Mouse (Mus musculus): ENCODE data around the gene Rassf4. TPM values are rescaled to one million over a fixed set of nuclear protein-coding genes. Genes with fewer than 3 reads are reported as not detected.

The Rassf4 gene
- total RNA-seq, 2 experiments from 2014 or later, result 3.3 to 3.9 TPM

Small RNA genes within 50 kb of the gene (microRNA-seq; reads per million reads assigned to microRNA genes)
- 0 to 0.20 reads per million in 2 experiments for gene Mir7043

Other genes starting within 250 kb of the Rassf4 start
- 1 to 10 TPM; 1.1 to 1.5 TPM for gene Alox5, start 212.8 kb downstream of the Rassf4 start, total RNA-seq (2021)
- not detected for gene Olfr211, start 184.9 kb downstream of the Rassf4 start, total RNA-seq (2021)
- gene Olfr212, start 167.4 kb downstream of the Rassf4 start, total RNA-seq (2021), result not detected
- not detected for gene Olfr213, start 135.5 kb downstream of the Rassf4 start, total RNA-seq (2021)
- 1 to 10 TPM; 2.6 to 3.2 TPM for gene Gm5580, start 122.8 kb downstream of the Rassf4 start, total RNA-seq (2021)
- gene Olfr214, start 119.7 kb downstream of the Rassf4 start, total RNA-seq (2021), result not detected
- gene Olfr215, start 89.8 kb downstream of the Rassf4 start, total RNA-seq (2021), result not detected
- 10 to 100 TPM; 20.5 to 24.6 TPM for gene Zfp422, start 45.0 kb downstream of the Rassf4 start, total RNA-seq (2021)
- gene Depp1, start 23.3 kb downstream of the Rassf4 start, total RNA-seq (2021), result 1 to 10 TPM; 2.4 to 3.0 TPM
- under 1 TPM; 0.72 to 0.79 TPM for gene Tmem72, start 43.0 kb upstream of the Rassf4 start, total RNA-seq (2021)